ENCODE assay signal across 9 mouse cellular contexts in genomic region chr19:19005144-19005543, GRCm38 (mm10).
DNase-seq lines count a peak whose midpoint lies in the region; ATAC-seq and TF ChIP-seq lines count a peak whose summit lies in the region.
"Had no signal": no experiment of that assay in that cellular context is flagged by ENCODE, and none has a peak within 500 bp of the region (broad histone marks: within the 10 kb centered on the region; RNA-seq: fewer than 3 reads in every experiment).

No protein-coding gene starts in this region.

- H3K9me3 ChIP-seq in embryonic facial prominence, embryonic 10.5 days = no peaks in the 10 kb centered on the region
- no peaks in the 10 kb centered on the region for H3K9me3 ChIP-seq in midbrain, embryonic 10.5 days (replicated peaks)
- H3K9me3 ChIP-seq in intestine, postnatal 0 days (ENCODE audit: control insufficient read depth) = no peaks in the 10 kb centered on the region

- H3K4me3 ChIP-seq in embryonic facial prominence, embryonic 10.5 days = no peak overlapping the region
- no peak overlapping the region for H3K4me3 ChIP-seq in midbrain, embryonic 10.5 days
- no peak overlapping the region for H3K4me3 ChIP-seq in intestine, postnatal 0 days (ENCODE audit: low read depth, low read length)

- ATAC-seq in intestine, postnatal 0 days = no peak

- H3K27me3 ChIP-seq in embryonic facial prominence, embryonic 10.5 days (replicated peaks; ENCODE audit: low read depth, poor library complexity, severe bottlenecking) = no peaks in the 10 kb centered on the region
- H3K27me3 ChIP-seq in midbrain, embryonic 10.5 days (ENCODE audit: low read depth, poor library complexity, severe bottlenecking) = no peaks in the 10 kb centered on the region
- no peaks in the 10 kb centered on the region for H3K27me3 ChIP-seq in intestine, postnatal 0 days (replicated peaks; ENCODE audit: control insufficient read depth, insufficient read depth, low read length)

- no peak overlapping the region for H3K4me2 ChIP-seq in intestine, postnatal 0 days (replicated peaks; ENCODE audit: low read depth)

- peaks cover 6% of the 10 kb centered on the region; the same call in 1 of the 2 replicates for H3K4me1 ChIP-seq in embryonic facial prominence, embryonic 10.5 days
- H3K4me1 ChIP-seq in midbrain, embryonic 10.5 days = peaks cover 25% of the 10 kb centered on the region
- H3K4me1 ChIP-seq in intestine, postnatal 0 days (replicated peaks; ENCODE audit: control insufficient read depth, insufficient read depth, low read length) = no peaks in the 10 kb centered on the region

- no peak overlapping the region for H3K27ac ChIP-seq in embryonic facial prominence, embryonic 10.5 days (replicated peaks)
- peak overlapping the region; percentile 46; the same call in 1 of the 2 replicates for H3K27ac ChIP-seq in midbrain, embryonic 10.5 days (replicated peaks)
- H3K27ac ChIP-seq in intestine, postnatal 0 days (ENCODE audit: low read depth, low read length) = no peak overlapping the region
- H3K27ac ChIP-seq: macrophage had no signal

- DNase-seq in Muller cell, postnatal 12 days (ENCODE audit: inconsistent ontology term) = peak; percentile 53
- DNase-seq in embryonic facial prominence, embryonic 10.5 days (ENCODE audit: low spot score) = peak; percentile 45
- DNase-seq in layer of hippocampus, adult 11-12 months (ENCODE audit: low spot score) = peak; percentile 65
- DNase-seq in midbrain, embryonic 10.5 days (ENCODE audit: low spot score) = peak; percentile 24
- no peak for DNase-seq in spleen, postnatal 4 days (ENCODE audit: low spot score in 2 of 2)
- no peak for DNase-seq in gastrocnemius, postnatal 25 days
- no peak for DNase-seq in cerebellum, postnatal 36 days

- no peak overlapping the region for H3K9ac ChIP-seq in intestine, postnatal 0 days (ENCODE audit: low read depth, low read length)

- WGBS in embryonic facial prominence, embryonic 10.5 days = 57% methylated on average over 6 of the region's 6 CpGs
- 66% methylated on average over 6 of the region's 6 CpGs for whole genome bisulfite sequencing in midbrain, embryonic 10.5 days
- WGBS in intestine, postnatal 0 days = 59% methylated on average over 6 of the region's 6 CpGs

- no peak for TF ChIP-seq CTCF in intestine, postnatal 0 days (IDR thresholded peaks at IDR 0.05; ENCODE audit: low read depth)

- no peaks in the 10 kb centered on the region for H3K36me3 ChIP-seq in embryonic facial prominence, embryonic 10.5 days (replicated peaks)
- H3K36me3 ChIP-seq in midbrain, embryonic 10.5 days = no peaks in the 10 kb centered on the region
- H3K36me3 ChIP-seq in intestine, postnatal 0 days (ENCODE audit: control insufficient read depth, insufficient read depth) = no peaks in the 10 kb centered on the region

Comparison
In these comparisons a context has a peak if more than half of its experiments do, and no peak if none do; other contexts are left out.
1. DNase-seq: peak in Muller cell, postnatal 12 days (single experiment), embryonic facial prominence, embryonic 10.5 days (single experiment), layer of hippocampus, adult 11-12 months (single experiment) and midbrain, embryonic 10.5 days (single experiment); none in spleen, postnatal 4 days (0 of 2), gastrocnemius, postnatal 25 days (single experiment) and cerebellum, postnatal 36 days (0 of 2).